Mouse (Mus musculus) midbrain, embryonic 12.5 days (tissue): ENCODE data around the gene Llcfc1. TPM values are rescaled to one million over a fixed set of nuclear protein-coding genes. Genes with fewer than 3 reads are reported as not detected.

Experiments
- ATAC-seq: fragments of 200-750 bp; cut with Nextera tagmentation; 2 replicates; pipeline ENCODE4 v1.8.0; 2017; ENCODE audit warnings: low read depth, moderate TSS enrichment, moderate library complexity; ENCODE audit not compliant: low FRiP score
- H3K27ac ChIP-seq: fragments of 300-500 bp; sonication (generic); replicated peaks from 2 replicates; pipeline ENCODE4 v1.5.1; 2016; ENCODE audit warnings: mild to moderate bottlenecking
- H3K27me3 ChIP-seq: fragments of 300-500 bp; sonication (generic); 2 replicates; pipeline ENCODE4 v1.6.1; 2016; ENCODE audit warnings: mild to moderate bottlenecking
- H3K36me3 ChIP-seq: fragments of 300-500 bp; sonication (generic); 2 replicates; pipeline ENCODE4 v1.6.1; 2016
- H3K4me1 ChIP-seq: fragments of 300-500 bp; sonication (generic); 2 replicates; pipeline ENCODE4 v1.6.1; 2016
- H3K4me2 ChIP-seq: fragments of 300-500 bp; sonication (generic); replicated peaks from 2 replicates; pipeline ENCODE4 v1.6.1; 2016; ENCODE audit warnings: mild to moderate bottlenecking, moderate library complexity
- H3K4me3 ChIP-seq: fragments of 300-500 bp; sonication (generic); 2 replicates; pipeline ENCODE4 v1.5.1; 2016; ENCODE audit warnings: mild to moderate bottlenecking
- H3K9ac ChIP-seq: fragments of 300-500 bp; sonication (generic); replicated peaks from 2 replicates; pipeline ENCODE4 v1.6.1; 2016; ENCODE audit warnings: mild to moderate bottlenecking, moderate library complexity
- H3K9me3 ChIP-seq: fragments of 300-500 bp; sonication (generic); 2 replicates; pipeline ENCODE4 v1.6.1; 2016; ENCODE audit warnings: mild to moderate bottlenecking
- WGBS: fragments of 180-500 bp; shearing (Covaris S2); methylation state at CpG from one replicate; pipeline ENCODE4 v1.1.7; 2016; 5-methylcytosine and 5-hydroxymethylcytosine counted together
- polyA plus RNA-seq: library from polyadenylated mRNA; unstranded; fragments of >200 nt; fragmentation: Nextera tagmentation; extraction: Ambion mirVana; gene quantifications from 2 replicates; pipeline ENCODE4 v1.2.1, GENCODE M21; 2016

Llcfc1 gene
- not detected in 2 replicates for polyA plus RNA-seq

- no peak within 1 kb of the TSS for H3K4me2 ChIP-seq
- no peaks in the 10 kb centered on the region for H3K27me3 ChIP-seq
- H3K36me3 ChIP-seq = no peaks in the 10 kb centered on the region
- H3K4me1 ChIP-seq = no peaks in the 10 kb centered on the region
- no peaks in the 10 kb centered on the region for H3K9me3 ChIP-seq
- no peak within 1 kb of the TSS for H3K9ac ChIP-seq
- 92% methylated on average over 2 of the region's 2 CpGs for WGBS
- ATAC-seq = no peak
- no peak within 1 kb of the TSS for H3K4me3 ChIP-seq
- no peak within 1 kb of the TSS for H3K27ac ChIP-seq
Measured at GRCm38 (mm10) chr6:41684131-41684530, at the start of gene Llcfc1. Llcfc1 (plus strand) TSS chr6:41684431.

- Histone ChIP-seq H3K9me3 (no peaks in the 10 kb centered on the region), H3K4me3 (no peak overlapping the region), H3K36me3 (no peaks in the 10 kb centered on the region), H3K27me3 (no peaks in the 10 kb centered on the region), H3K27ac (no peak overlapping the region), H3K4me2 (no peak overlapping the region), H3K9ac (no peak overlapping the region), H3K4me1 (no peaks in the 10 kb centered on the region)
- WGBS = 57% methylated on average over 1 of the region's 1 CpGs
- no peak for ATAC-seq
Measured at GRCm38 (mm10) chr6:41635211-41635610, 49.0 kb upstream of the Llcfc1 start.

DNA sequence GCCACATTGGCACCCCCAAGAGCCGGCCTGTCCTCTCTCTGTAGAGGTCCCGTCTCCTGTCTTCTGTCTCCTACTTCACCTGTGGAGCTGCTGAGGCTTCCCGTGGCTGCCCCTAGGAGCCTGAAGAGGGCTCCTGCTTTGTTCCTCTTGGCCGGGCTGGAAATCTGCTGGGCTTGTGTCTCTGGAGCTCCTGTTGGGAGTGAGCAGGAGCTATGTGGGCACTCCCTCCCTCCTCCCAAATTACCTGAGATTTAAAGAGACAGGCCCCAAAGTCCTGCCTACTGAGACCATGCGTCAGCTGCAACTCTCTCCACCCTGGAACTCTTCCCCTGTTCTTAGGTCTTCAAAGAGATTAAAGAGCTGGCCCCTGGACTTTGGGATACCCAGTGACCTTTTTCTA lies 48.1 kb upstream of the Llcfc1 start, which contains the start of gene Trpv6:
TSS of gene Trpv6 (minus strand) at position 228 of the 400 bp plus-strand sequence.
- ATAC-seq = no peak

DNA sequence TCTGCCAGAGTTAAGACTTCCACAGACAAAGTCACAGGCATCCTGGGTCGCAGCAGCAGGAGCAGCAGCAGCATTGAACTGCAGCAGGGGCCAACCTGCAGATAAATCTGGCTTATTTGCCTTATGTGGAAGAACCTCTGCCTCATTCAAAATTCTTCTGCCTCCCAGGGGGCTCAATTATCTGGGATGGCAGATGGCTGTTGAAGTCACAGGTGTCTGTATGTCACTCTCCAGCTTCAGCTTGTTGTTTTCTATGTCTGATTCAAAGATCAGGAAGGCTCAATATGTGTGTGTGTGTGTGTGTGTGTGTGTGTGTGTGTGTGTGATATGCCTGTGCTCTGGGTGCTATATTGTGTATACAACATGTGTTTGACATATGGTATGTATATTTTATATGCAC lies 46.8 kb upstream of the Llcfc1 start:
- Histone ChIP-seq H3K9ac (no peak overlapping the region), H3K27ac (no peak overlapping the region), H3K36me3 (no peaks in the 10 kb centered on the region), H3K27me3 (no peaks in the 10 kb centered on the region), H3K9me3 (no peaks in the 10 kb centered on the region), H3K4me2 (no peak overlapping the region), H3K4me1 (no peaks in the 10 kb centered on the region), H3K4me3 (no peak overlapping the region)
- ATAC-seq = peak; percentile 61
- 34% methylated on average over 1 of the region's 1 CpGs for WGBS

More for the DNA sequence above, 48.1 kb upstream of the Llcfc1 start, which contains the start of gene Trpv6:
- H3K36me3 ChIP-seq = no peaks in the 10 kb centered on the region
- 23% methylated on average over 5 of the region's 5 CpGs for WGBS
- H3K27ac ChIP-seq = no peak within 1 kb of the TSS
- no peak within 1 kb of the TSS for H3K4me3 ChIP-seq
- H3K4me1 ChIP-seq = no peaks in the 10 kb centered on the region
- no peaks in the 10 kb centered on the region for H3K27me3 ChIP-seq
- no peak within 1 kb of the TSS for H3K4me2 ChIP-seq
- no peak within 1 kb of the TSS for H3K9ac ChIP-seq
- H3K9me3 ChIP-seq = no peaks in the 10 kb centered on the region

DNA sequence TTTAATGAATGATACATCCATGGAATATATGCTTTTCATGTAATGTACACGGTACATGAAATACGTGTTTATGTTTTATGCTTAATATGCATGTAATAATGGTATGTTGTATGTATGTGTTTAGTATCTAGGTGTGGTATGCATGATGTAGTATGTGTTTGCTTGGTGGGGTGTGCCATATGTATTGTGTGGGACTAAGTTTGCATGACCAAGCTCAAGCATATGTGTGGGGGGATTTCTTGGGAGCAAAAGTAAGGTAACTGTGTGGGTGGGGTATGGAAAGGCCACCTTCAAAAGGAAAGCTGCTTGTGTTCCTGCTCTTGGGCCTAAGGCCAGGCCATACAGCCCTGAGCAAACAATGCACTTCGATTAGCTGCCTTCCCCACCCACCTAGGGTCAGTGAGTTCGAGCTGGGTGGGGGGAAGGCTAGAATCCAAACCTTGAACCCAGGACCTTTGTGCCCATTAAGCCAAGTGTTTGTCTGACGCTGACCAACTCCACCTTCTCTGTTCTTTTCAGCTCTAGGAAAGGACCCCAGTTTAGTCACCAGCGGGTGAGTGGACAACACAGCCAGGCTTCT lies 46.2 kb upstream of the Llcfc1 start:
- no peak overlapping the region for H3K4me3 ChIP-seq
- H3K4me1 ChIP-seq = no peaks in the 10 kb centered on the region
- no peak for ATAC-seq
- no peak overlapping the region for H3K27ac ChIP-seq
- H3K36me3 ChIP-seq = no peaks in the 10 kb centered on the region
- no peaks in the 10 kb centered on the region for H3K9me3 ChIP-seq
- H3K9ac ChIP-seq = no peak overlapping the region
- no peaks in the 10 kb centered on the region for H3K27me3 ChIP-seq
- 80% methylated on average over 6 of the region's 6 CpGs for WGBS
- H3K4me2 ChIP-seq = no peak overlapping the region

DNA sequence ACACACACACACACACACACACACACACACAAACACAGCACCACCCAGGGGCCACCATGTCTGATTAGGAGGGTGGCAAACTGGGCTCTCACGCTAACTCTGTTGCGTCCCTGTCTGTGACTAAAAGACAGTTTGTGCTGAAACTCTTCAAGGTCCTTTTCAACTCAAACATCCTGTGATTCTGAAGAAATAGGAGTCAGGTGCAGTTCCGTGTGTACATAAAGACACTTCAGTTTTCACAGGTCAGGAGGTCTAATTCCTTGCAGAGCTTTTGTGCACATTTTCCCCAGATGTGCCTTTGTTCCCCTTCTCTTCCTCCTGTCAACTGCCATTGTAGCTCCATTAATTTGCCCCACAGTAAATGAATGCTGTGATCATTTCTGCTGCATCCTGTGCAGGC lies 43.8 kb upstream of the Llcfc1 start:
- H3K4me1 ChIP-seq = no peaks in the 10 kb centered on the region
- no peaks in the 10 kb centered on the region for H3K27me3 ChIP-seq
- 66% methylated on average over 3 of the region's 3 CpGs for WGBS
- H3K9me3 ChIP-seq = no peaks in the 10 kb centered on the region
- no peak overlapping the region for H3K4me2 ChIP-seq
- H3K9ac ChIP-seq = no peak overlapping the region
- no peak overlapping the region for H3K4me3 ChIP-seq
- ATAC-seq = no peak
- H3K27ac ChIP-seq = no peak overlapping the region
- H3K36me3 ChIP-seq = no peaks in the 10 kb centered on the region

DNA sequence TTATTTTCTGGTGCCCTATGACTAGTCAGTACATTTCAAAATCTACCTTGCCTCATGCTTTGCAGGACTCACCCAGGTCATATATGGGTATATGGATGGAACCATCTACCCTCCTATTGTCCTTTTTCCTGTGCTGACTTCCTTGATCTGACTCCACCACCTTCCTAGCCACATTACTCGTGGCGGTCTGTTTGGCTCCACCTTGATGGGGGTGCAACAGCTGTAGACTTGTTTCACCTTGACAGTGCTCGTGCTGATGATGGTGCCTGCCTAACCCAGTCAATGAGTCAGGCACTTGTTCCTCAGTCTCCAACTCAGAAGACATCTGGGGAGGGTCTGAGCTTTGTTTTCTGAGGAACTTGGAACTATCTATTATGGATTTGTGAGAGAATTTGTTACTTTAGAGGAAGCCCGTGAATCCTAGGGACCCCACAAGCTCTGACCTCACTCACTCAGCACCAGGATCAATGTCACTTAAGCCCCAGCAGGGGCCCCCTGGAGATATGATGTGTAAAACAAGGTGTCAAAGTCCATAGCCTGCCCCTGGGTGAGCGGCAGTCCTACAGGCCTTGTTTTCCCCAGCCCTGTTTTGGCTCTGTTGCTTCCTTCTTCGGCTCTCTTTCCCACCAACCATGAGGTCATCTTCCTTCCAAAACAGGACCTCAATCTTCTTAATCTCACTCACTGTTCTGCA lies 42.9 kb upstream of the Llcfc1 start:
- 84% methylated on average over 6 of the region's 6 CpGs for WGBS
- Histone ChIP-seq H3K27me3 (no peaks in the 10 kb centered on the region), H3K27ac (no peak overlapping the region), H3K9me3 (no peaks in the 10 kb centered on the region), H3K4me2 (no peak overlapping the region), H3K9ac (no peak overlapping the region), H3K4me3 (no peak overlapping the region), H3K4me1 (no peaks in the 10 kb centered on the region), H3K36me3 (no peaks in the 10 kb centered on the region)
- ATAC-seq = no peak

DNA sequence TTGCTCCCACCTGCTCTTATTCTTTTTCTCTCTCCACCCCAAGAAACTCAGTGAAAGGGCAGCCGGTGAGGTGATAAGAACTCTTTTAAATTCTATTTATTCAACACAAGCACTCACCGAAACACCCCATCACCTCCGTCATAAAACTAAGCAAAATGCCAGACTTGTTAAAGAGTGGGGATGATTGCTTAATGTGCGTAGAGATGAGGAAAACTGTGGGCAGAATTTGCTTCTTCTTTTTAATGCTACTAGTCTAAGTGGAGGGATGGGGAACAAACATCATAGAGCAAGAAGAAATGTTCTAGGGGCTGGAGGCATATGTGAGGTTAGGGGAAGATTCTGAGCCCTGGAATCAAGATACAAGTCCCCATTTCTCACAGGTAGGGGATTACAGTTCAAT lies 41.5 kb upstream of the Llcfc1 start:
- no peak overlapping the region for H3K4me2 ChIP-seq
- no peak overlapping the region for H3K9ac ChIP-seq
- H3K9me3 ChIP-seq = no peaks in the 10 kb centered on the region
- H3K36me3 ChIP-seq = no peaks in the 10 kb centered on the region
- H3K27ac ChIP-seq = no peak overlapping the region
- no peak for ATAC-seq
- H3K4me1 ChIP-seq = no peaks in the 10 kb centered on the region
- 88% methylated on average over 4 of the region's 4 CpGs for WGBS
- no peak overlapping the region for H3K4me3 ChIP-seq
- H3K27me3 ChIP-seq = no peaks in the 10 kb centered on the region

DNA sequence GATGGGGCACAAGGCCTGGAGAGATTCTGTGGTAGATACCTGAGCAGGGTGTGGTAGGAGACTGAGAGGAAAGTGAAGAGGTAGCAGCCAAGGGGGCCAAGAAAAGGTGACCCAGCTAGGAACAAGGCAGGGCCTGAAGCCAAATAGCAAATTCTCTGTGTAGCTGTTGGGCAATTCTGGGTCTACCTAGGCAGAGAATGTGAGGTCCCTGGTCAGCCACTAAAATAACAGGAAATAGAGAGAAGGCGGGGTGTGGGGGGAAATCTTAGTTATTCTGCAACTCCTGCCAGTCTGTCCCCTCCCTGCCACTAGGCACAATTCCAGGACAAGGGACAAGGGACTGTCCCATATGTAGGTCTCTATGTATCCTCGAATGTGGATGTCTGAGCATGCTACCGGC lies 41.0 kb upstream of the Llcfc1 start:
- 90% methylated on average over 3 of the region's 3 CpGs for WGBS
- no peak overlapping the region for H3K27ac ChIP-seq
- ATAC-seq = no peak

DNA sequence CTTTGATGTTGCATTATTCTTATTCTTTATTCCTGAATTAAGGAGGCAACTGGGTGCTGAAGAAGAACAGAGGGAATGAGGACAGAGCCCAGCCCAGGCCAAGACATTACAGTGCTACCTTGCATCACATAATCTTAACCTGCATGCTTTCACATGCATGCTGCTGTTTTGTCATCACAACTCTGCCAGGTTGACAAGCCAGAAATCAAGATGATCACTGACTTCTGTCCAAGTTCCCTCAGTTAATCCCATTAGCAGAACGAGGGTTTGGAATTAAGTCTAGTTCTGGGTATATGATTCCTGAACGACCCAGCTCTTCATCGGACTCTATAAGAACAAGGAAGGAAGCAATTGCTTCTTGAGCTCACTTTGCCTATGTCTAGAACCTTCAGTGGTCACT lies 38.0 kb upstream of the Llcfc1 start:
- Histone ChIP-seq H3K4me2 (no peak overlapping the region), H3K4me1 (no peaks in the 10 kb centered on the region), H3K9me3 (no peaks in the 10 kb centered on the region), H3K27me3 (no peaks in the 10 kb centered on the region), H3K27ac (no peak overlapping the region), H3K36me3 (no peaks in the 10 kb centered on the region), H3K4me3 (no peak overlapping the region), H3K9ac (no peak overlapping the region)
- WGBS = 76% methylated on average over 3 of the region's 3 CpGs
- ATAC-seq = no peak

More for the DNA sequence above, 41.0 kb upstream of the Llcfc1 start:
- no peaks in the 10 kb centered on the region for H3K36me3 ChIP-seq
- H3K4me3 ChIP-seq = no peak overlapping the region
- no peak overlapping the region for H3K9ac ChIP-seq
- no peaks in the 10 kb centered on the region for H3K4me1 ChIP-seq
- H3K9me3 ChIP-seq = no peaks in the 10 kb centered on the region
- no peak overlapping the region for H3K4me2 ChIP-seq
- H3K27me3 ChIP-seq = no peaks in the 10 kb centered on the region

GRCm38 (mm10) chr6:41646672-41647071 lies 37.6 kb upstream of the Llcfc1 start:
- Histone ChIP-seq H3K36me3 (no peaks in the 10 kb centered on the region), H3K4me3 (no peak overlapping the region), H3K27ac (no peak overlapping the region), H3K27me3 (no peaks in the 10 kb centered on the region), H3K4me1 (no peaks in the 10 kb centered on the region), H3K9ac (no peak overlapping the region), H3K9me3 (no peaks in the 10 kb centered on the region), H3K4me2 (no peak overlapping the region)
- ATAC-seq = no peak

DNA sequence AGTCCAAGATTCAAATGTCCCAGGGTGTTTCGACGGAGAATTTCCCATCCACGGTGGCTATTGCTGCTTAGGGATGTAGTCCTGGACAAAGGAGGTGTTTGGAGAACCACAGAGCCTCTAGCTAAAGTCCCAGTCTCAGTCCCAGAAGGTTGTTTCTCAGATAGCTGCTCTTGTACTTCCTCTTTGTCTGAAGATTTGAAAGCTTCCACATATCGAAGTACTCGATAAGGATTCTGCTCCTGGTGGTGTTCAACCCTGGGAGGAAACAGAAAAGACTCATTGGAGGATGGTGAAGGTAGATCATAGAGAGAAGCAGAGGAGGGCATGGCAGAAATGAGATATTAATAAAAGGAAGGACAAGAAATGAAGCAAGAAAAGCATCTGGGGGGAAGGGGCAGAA lies 31.1 kb upstream of the Llcfc1 start:
- Histone ChIP-seq H3K36me3 (no peaks in the 10 kb centered on the region), H3K9me3 (no peaks in the 10 kb centered on the region), H3K4me2 (no peak overlapping the region), H3K9ac (no peak overlapping the region), H3K27me3 (no peaks in the 10 kb centered on the region), H3K4me3 (no peak overlapping the region), H3K4me1 (no peaks in the 10 kb centered on the region), H3K27ac (no peak overlapping the region)
- WGBS = 90% methylated on average over 5 of the region's 5 CpGs
- ATAC-seq = no peak

GRCm38 (mm10) chr6:41654648-41655047 lies 29.6 kb upstream of the Llcfc1 start:
- no peak for ATAC-seq
- Histone ChIP-seq H3K9me3 (no peaks in the 10 kb centered on the region), H3K4me1 (no peaks in the 10 kb centered on the region), H3K4me2 (no peak overlapping the region), H3K4me3 (no peak overlapping the region), H3K9ac (no peak overlapping the region), H3K36me3 (no peaks in the 10 kb centered on the region), H3K27ac (no peak overlapping the region), H3K27me3 (no peaks in the 10 kb centered on the region)
- WGBS = 92% methylated on average over 8 of the region's 8 CpGs
